ENCODE assay signal across 9 mouse cellular contexts in the genomic region with DNA sequence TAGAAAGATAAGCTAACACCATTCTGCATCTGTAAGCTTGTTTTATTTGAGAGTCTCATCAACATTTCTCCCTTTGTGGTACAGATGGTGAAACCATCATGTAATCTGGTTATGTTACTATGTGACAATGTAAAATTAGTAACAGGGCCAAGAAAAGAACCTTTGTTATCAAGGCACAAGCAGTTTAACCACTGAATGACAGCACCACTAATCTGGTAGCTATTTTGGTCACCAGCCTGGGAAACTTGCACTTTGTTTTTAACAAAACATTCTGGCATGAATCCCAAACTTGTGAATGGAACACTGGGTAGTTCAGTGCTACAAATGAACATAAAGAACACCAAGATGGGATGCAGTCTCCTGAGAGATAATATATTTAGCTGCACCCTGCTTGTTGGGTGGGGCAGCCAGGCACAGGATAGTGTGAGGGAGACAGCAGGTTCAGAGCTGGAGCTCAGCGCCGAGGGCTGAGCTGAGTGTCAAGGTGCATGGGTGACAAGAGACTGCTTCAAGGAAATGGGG. TPM values are rescaled to one million over a fixed set of nuclear protein-coding genes. Genes with fewer than 3 reads are reported as not detected.
DNase-seq lines count a peak whose midpoint lies in the region; ATAC-seq lines count a peak whose summit lies in the region.
"Had no signal": no experiment of that assay in that cellular context is flagged by ENCODE, and none has a peak within 500 bp of the region (broad histone marks: within the 10 kb centered on the region; RNA-seq: fewer than 3 reads in every experiment).

No protein-coding gene starts in this region.

- no peak overlapping the region for H3K4me3 ChIP-seq in embryonic facial prominence, embryonic 14.5 days (ENCODE audit: low read depth, low read length)

- peaks cover 2% of the 10 kb centered on the region; the same call in 1 of the 2 replicates for H3K4me1 ChIP-seq in embryonic facial prominence, embryonic 14.5 days (ENCODE audit: control insufficient read depth, insufficient read depth, low read length)

- H3K27ac ChIP-seq in embryonic facial prominence, embryonic 14.5 days (replicated peaks; ENCODE audit: low read depth, low read length), result 0 out of 2 replicates have a peak overlapping the region, but pooled peaks have one; percentile 44
- H3K27ac ChIP-seq: liver, embryonic 14.5 days had no signal

- peak; percentile 36 for DNase-seq in left cerebral cortex, adult 11 months (ENCODE audit: low spot score)
- DNase-seq in left cerebral cortex, postnatal 4 days, result no peak
- peak; percentile 71 for DNase-seq in adipocyte (ENCODE audit: low spot score)
- peak; percentile 62 for DNase-seq in embryonic facial prominence, embryonic 14.5 days (ENCODE audit: low spot score)
- DNase-seq in left cerebral cortex, postnatal 25 days (ENCODE audit: low spot score in 2 of 2), result peak; percentile 40 to 77
- DNase-seq in cerebellum, adult 18-20 months, result no peak
- no peak for DNase-seq in cerebellum, adult 9-11 months

- H3K36me3 ChIP-seq in embryonic facial prominence, embryonic 14.5 days (ENCODE audit: control insufficient read depth, insufficient read depth, low read length), result peaks cover 22% of the 10 kb centered on the region

- no peak overlapping the region for H3K4me2 ChIP-seq in embryonic facial prominence, embryonic 14.5 days (ENCODE audit: low read depth, low read length)

- H3K9me3 ChIP-seq in embryonic facial prominence, embryonic 14.5 days (ENCODE audit: control insufficient read depth, low read length), result no peaks in the 10 kb centered on the region

- H3K9ac ChIP-seq in embryonic facial prominence, embryonic 14.5 days (ENCODE audit: low read depth, low read length), result no peak overlapping the region
- H3K9ac ChIP-seq: liver, embryonic 14.5 days had no signal

- intact Hi-C loops in left cerebral cortex, postnatal 4 days (cut with DNase I), result no loop called here
- intact Hi-C loops in left cerebral cortex, postnatal 25 days (cut with DNase I), result no loop called here

- peak; percentile 37; the same call in 1 of the 2 replicates for ATAC-seq in embryonic facial prominence, embryonic 14.5 days (ENCODE audit: low read depth)

- no peaks in the 10 kb centered on the region for H3K27me3 ChIP-seq in embryonic facial prominence, embryonic 14.5 days (replicated peaks; ENCODE audit: control insufficient read depth, insufficient read depth, low read length)

- 72% methylated on average over 2 of the region's 2 CpGs for WGBS in embryonic facial prominence, embryonic 14.5 days

RNA-seq across cellular contexts. Expression of a gene that starts 23.2 kb away (rescaled TPM):
- 100 to 1,000 TPM; 120 to 139 TPM for total RNA-seq in left cerebral cortex, postnatal 4 days (2021)
- 136 and 141 TPM in 2 replicates for polyA plus RNA-seq in embryonic facial prominence, embryonic 14.5 days (2014; fragmentation: Nextera tagmentation; extraction: Ambion mirVana)
- total RNA-seq in left cerebral cortex, postnatal 25 days (2021), result 100 to 1,000 TPM; 122 to 125 TPM

RNA-seq across cellular contexts. Expression of a gene that starts 23.5 kb away (rescaled TPM):
- total RNA-seq in left cerebral cortex, postnatal 4 days (2021), result 10 to 100 TPM; 72.4 to 78.3 TPM
- polyA plus RNA-seq in embryonic facial prominence, embryonic 14.5 days (2014; fragmentation: Nextera tagmentation; extraction: Ambion mirVana), result 19.6 and 20.3 TPM in 2 replicates
- total RNA-seq in left cerebral cortex, postnatal 25 days (2021), result 10 to 100 TPM; 60.9 to 68.5 TPM

RNA-seq across cellular contexts. Expression of a gene that starts 43.8 kb away (rescaled TPM):
- not detected for total RNA-seq in left cerebral cortex, postnatal 4 days (2021)
- not detected in 2 replicates for polyA plus RNA-seq in embryonic facial prominence, embryonic 14.5 days (2014; fragmentation: Nextera tagmentation; extraction: Ambion mirVana)
- not detected for total RNA-seq in left cerebral cortex, postnatal 25 days (2021)
- total RNA-seq: gastrocnemius, postnatal 36 days had no signal

RNA-seq across cellular contexts. Expression of a gene that starts 56.9 kb away (rescaled TPM):
- total RNA-seq in left cerebral cortex, postnatal 4 days (2021), result not detected
- polyA plus RNA-seq in embryonic facial prominence, embryonic 14.5 days (2014; fragmentation: Nextera tagmentation; extraction: Ambion mirVana), result 0.43 and 0.79 TPM in 2 replicates
- total RNA-seq in left cerebral cortex, postnatal 25 days (2021), result not detected

RNA-seq across cellular contexts. Expression of a gene that starts 59.8 kb away (rescaled TPM):
- total RNA-seq in left cerebral cortex, postnatal 4 days (2021), result 10 to 100 TPM; 46.9 to 47.9 TPM
- polyA plus RNA-seq in embryonic facial prominence, embryonic 14.5 days (2014; fragmentation: Nextera tagmentation; extraction: Ambion mirVana), result 23.5 and 25.3 TPM in 2 replicates
- total RNA-seq in left cerebral cortex, postnatal 25 days (2021), result 10 to 100 TPM; 31.5 to 36.0 TPM

Comparison
In these comparisons a context has a peak if more than half of its experiments do, and no peak if none do; other contexts are left out.
1. DNase-seq: peak in left cerebral cortex, adult 11 months (single experiment), adipocyte (single experiment), embryonic facial prominence, embryonic 14.5 days (single experiment) and left cerebral cortex, postnatal 25 days (2 of 2); none in left cerebral cortex, postnatal 4 days (single experiment), cerebellum, adult 18-20 months (0 of 2) and cerebellum, adult 9-11 months (single experiment).